Mouse (Mus musculus) megakaryocyte-erythroid progenitor cell, adult 5 weeks (primary cell): ENCODE data around the gene Cnih4. TPM values are rescaled to one million over a fixed set of nuclear protein-coding genes. Genes with fewer than 3 reads are reported as not detected.

Experiments used
- polyA plus RNA-seq: library from polyadenylated mRNA; stranded (reverse); fragments of >175 nt; gene quantifications from 2 replicates; pipeline ENCODE4 v1.2.3, GENCODE M21; 2012

The Cnih4 gene
- polyA plus RNA-seq: 8.8 and 8.9 TPM in 2 replicates

DNA sequence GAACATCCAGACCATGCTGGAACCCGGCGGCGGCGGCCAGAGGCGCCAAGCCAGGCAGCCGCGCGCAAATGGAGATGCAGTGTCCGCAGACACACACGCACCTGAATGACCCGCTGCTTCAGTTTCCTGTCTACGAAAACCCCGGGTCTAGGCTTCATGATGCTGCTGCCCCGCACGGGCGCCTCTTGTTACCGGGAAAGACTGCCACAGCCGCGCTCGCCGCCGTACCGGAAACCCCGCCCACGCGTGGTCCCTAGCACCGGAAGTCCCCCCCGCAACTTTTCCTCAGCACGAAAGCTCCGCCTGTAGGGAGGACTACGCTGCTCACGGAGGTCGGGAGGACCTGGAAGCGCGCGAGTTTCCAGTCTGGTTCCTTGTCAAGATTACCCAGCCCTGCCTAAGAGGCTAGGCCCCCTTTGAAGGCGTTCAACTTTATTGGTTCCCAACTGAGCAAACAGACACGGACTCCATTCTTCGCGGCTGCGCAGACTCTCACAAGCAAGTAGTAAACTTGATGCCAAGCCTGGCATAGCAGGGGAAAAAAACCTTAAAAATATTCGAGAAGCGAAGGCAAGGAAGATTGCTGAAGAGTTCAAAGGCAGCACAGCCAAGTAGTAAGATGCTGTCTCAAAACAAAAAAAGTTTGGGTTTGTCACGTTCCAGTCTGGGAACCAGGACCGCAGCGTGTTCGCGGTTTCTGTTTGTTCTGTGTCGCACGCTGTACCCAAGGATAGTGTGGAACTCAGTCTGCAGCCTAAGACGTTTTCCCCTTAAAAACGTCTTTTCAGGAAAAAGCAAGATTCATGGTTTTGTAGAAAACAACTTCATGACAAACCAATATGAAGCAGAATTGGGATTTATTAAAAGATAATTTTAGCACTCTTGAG is at the start of gene Cnih4, which contains the start of gene Nvl:
TSS of gene Cnih4 (plus strand) at position 744 of the 887 bp plus-strand sequence.
TSS of gene Nvl (minus strand) at position 255 of the 887 bp plus-strand sequence.

DNA sequence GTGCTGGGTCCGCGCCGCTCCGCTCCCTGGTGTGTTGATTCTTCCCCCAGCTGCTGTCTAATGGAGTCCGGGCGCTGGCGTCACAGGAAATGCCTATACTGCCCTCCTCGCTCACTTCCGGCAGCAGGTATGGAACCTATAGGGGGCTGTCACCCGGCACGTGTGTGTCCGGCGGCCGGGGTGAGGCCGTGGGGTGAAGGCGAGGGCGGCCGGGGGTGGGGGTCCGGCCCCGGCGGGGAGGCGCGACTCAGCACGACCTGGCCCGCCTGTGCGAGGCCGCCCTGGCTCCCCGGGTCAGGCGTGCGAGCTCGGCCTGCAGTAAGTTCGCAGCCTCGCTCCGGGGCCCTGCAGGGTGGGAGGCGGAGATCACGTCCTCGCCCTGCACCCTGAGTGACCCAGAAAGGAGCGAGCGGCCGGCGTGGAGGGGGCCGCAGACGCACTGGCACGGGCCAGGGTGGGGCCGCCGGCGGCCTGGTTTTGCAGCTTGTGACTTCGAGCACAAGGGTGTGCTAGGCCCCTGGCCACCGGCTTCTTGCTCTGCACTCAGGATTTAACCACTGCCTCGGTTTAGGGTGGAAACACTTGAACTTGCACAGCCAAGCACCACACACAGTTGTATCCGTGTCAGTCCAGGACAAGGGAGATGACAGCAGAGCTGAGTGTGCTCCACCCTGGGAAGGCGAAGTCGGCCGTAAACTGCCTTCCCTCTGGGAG is 67.6 kb downstream of the Cnih4 start, which contains the start of gene Wdr26:
TSS of gene Wdr26 (minus strand) at position 82 of the 714 bp plus-strand sequence.

Other genes starting within 250 kb of the Cnih4 start
- 70.6 and 80.3 TPM in 2 replicates for gene Pycr2, start 240.4 kb upstream of the Cnih4 start, polyA plus RNA-seq
- 5.7 and 7.2 TPM in 2 replicates for gene Lefty1, start 209.7 kb upstream of the Cnih4 start, polyA plus RNA-seq
- 22.1 and 27.7 TPM in 2 replicates for gene Tmem63a, start 202.3 kb upstream of the Cnih4 start, polyA plus RNA-seq
- 0.25 and 1.2 TPM in 2 replicates for gene Ephx1, start 123.8 kb upstream of the Cnih4 start, polyA plus RNA-seq
- not detected in 2 replicates for gene 9130409I23Rik, start 93.5 kb upstream of the Cnih4 start, polyA plus RNA-seq
- gene Nvl, start 489 bp upstream of the Cnih4 start, polyA plus RNA-seq: 2.4 and 2.7 TPM in 2 replicates
- 34.6 and 35.9 TPM in 2 replicates for gene Wdr26, start 67.3 kb downstream of the Cnih4 start, polyA plus RNA-seq
- 0.21 TPM in 1 of 2 replicates, not detected in the other for gene Cnih3, start 207.9 kb downstream of the Cnih4 start, polyA plus RNA-seq